Mouse (Mus musculus): ENCODE data around the gene Hmgb1. TPM values are rescaled to one million over a fixed set of nuclear protein-coding genes. Genes with fewer than 3 reads are reported as not detected.

The Hmgb1 gene
- total and polyA plus RNA-seq, 3 experiments = 227 to 899 (median 288) TPM

GRCm38 (mm10) chr5:149136933-149137365 is 47.3 kb downstream of the Hmgb1 start:
- H3K9me3 ChIP-seq (replicated peaks; ENCODE audit: low read length) = no peaks in the 10 kb centered on the region
- no peak overlapping the region for H3K9ac ChIP-seq (ENCODE audit: insufficient read depth, low read depth)
- no peak overlapping the region for H3K4me2 ChIP-seq (ENCODE audit: insufficient read depth, low read depth, poor library complexity, severe bottlenecking)
- H3K4me3 ChIP-seq (replicated peaks in 1 of 3; ENCODE audit: low read depth in 2 of 3, low read length in 2 of 3, poor library complexity in 1 of 3) = no peak overlapping the region
- no peaks in the 10 kb centered on the region for H3K79me2 ChIP-seq (replicated peaks; ENCODE audit: control insufficient read depth, extremely low read depth, insufficient read depth, poor library complexity, severe bottlenecking)
- TF ChIP-seq BHLHE40 (IDR thresholded peaks at IDR 0.05; ENCODE audit: low read depth, low read length) (no peak), JUN (IDR thresholded peaks at IDR 0.05; ENCODE audit: insufficient read depth, low read depth, low read length) (no peak), SIN3A (IDR thresholded peaks at IDR 0.05; ENCODE audit: low read length) (no peak), ZMIZ1 (IDR thresholded peaks at IDR 0.05; ENCODE audit: low read depth, low read length) (no peak), GABPA (IDR thresholded peaks at IDR 0.05; ENCODE audit: insufficient replicate concordance, low read depth, low read length) (no peak), ELF1 (IDR thresholded peaks at IDR 0.05; ENCODE audit: low read depth, low read length) (no peak), NRF1 (IDR thresholded peaks at IDR 0.05; ENCODE audit: low read depth, low read length) (no peak), USF2 (conservative IDR thresholded peaks at IDR 0.05; ENCODE audit: low read depth, low read length) (no peak), IRF4 (IDR thresholded peaks at IDR 0.05; ENCODE audit: low read depth, low read length) (no peak), HCFC1 (IDR thresholded peaks at IDR 0.05; ENCODE audit: low read depth, low read length) (no peak), ZNF384 (IDR thresholded peaks at IDR 0.05; ENCODE audit: low read depth, low read length) (no peak), MXI1 (IDR thresholded peaks at IDR 0.05; ENCODE audit: low read depth, low read length) (no peak), EP300 (IDR thresholded peaks at IDR 0.05; ENCODE audit: low read length) (no peak), POLR2AphosphoS2 (IDR thresholded peaks at IDR 0.05; ENCODE audit: low read depth, low read length) (no peak), MAZ (IDR thresholded peaks at IDR 0.05; ENCODE audit: low read depth, low read length) (no peak), MYC (IDR thresholded peaks at IDR 0.05; ENCODE audit: low read depth, low read length) (no peak), NELFE (IDR thresholded peaks at IDR 0.05; ENCODE audit: low read depth, low read length) (no peak), TCF12 (IDR thresholded peaks at IDR 0.05; ENCODE audit: low read depth, low read length) (no peak), ETS1 (conservative IDR thresholded peaks at IDR 0.05; ENCODE audit: low read depth, low read length) (no peak)
- in situ Hi-C loops (cut with MboI; ENCODE audit: low pct_ligation_motif_present, low pct_unique_long_range_greater_than_20kb, low sequenced_read_pairs) = no loop called here
- dilution Hi-C loops (cut with MboI; ENCODE audit: extremely low pct_ligation_motif_present, extremely low pct_unique_long_range_greater_than_20kb, low sequenced_read_pairs) = no loop called here
- no peaks in the 10 kb centered on the region for H3K27me3 ChIP-seq (replicated peaks)
- DNase-seq (ENCODE audit: extremely low read depth) = no peak
- H3K27ac ChIP-seq (ENCODE audit: insufficient read depth, low read depth) = no peak overlapping the region
- peaks cover 0 to 4% of the 10 kb centered on the region in 2 experiments; a peak in 3 of 4 replicates for H3K4me1 ChIP-seq (ENCODE audit: control insufficient read depth in 1 of 2, insufficient read depth in 2 of 2)
- H3K36me3 ChIP-seq (replicated peaks in 1 of 2; ENCODE audit: control insufficient read depth in 1 of 2, insufficient read depth in 1 of 2, low read length in 1 of 2) = no peaks in the 10 kb centered on the region

- dilution Hi-C loops (cut with MboI; ENCODE audit: extremely low pct_ligation_motif_present, extremely low pct_unique_long_range_greater_than_20kb, low sequenced_read_pairs) = no loop called here
- H3K4me2 ChIP-seq (ENCODE audit: insufficient read depth, low read depth, poor library complexity, severe bottlenecking) = no peak overlapping the region
- no peak for DNase-seq (ENCODE audit: extremely low read depth)
These were observed 48.6 kb downstream of the Hmgb1 start for GRCm38 (mm10) chr5:149135455-149136354.

More at GRCm38 (mm10) chr5:149135455-149136354, 48.6 kb downstream of the Hmgb1 start:
- Histone ChIP-seq H3K36me3 (replicated peaks in 1 of 2; ENCODE audit: control insufficient read depth in 1 of 2, insufficient read depth in 1 of 2, low read length in 1 of 2) (no peaks in the 10 kb centered on the region), H3K4me1 (ENCODE audit: control insufficient read depth in 1 of 2, insufficient read depth in 2 of 2) (peaks cover 0 to 4% of the 10 kb centered on the region in 2 experiments; a peak in 3 of 4 replicates), H3K9me3 (replicated peaks; ENCODE audit: low read length) (no peaks in the 10 kb centered on the region), H3K9ac (ENCODE audit: insufficient read depth, low read depth) (no peak overlapping the region), H3K4me3 (replicated peaks in 1 of 3; ENCODE audit: low read depth in 2 of 3, low read length in 2 of 3, poor library complexity in 1 of 3) (no peak overlapping the region), H3K27me3 (replicated peaks) (no peaks in the 10 kb centered on the region), H3K27ac (ENCODE audit: insufficient read depth, low read depth) (no peak overlapping the region), H3K79me2 (replicated peaks; ENCODE audit: control insufficient read depth, extremely low read depth, insufficient read depth, poor library complexity, severe bottlenecking) (no peaks in the 10 kb centered on the region)
- TF ChIP-seq TCF12 (IDR thresholded peaks at IDR 0.05; ENCODE audit: low read depth, low read length) = no peak
- TF ChIP-seq SIN3A (IDR thresholded peaks at IDR 0.05; ENCODE audit: low read length) = no peak
- no peak for TF ChIP-seq NELFE (IDR thresholded peaks at IDR 0.05; ENCODE audit: low read depth, low read length)
- no peak for TF ChIP-seq RCOR1 (conservative IDR thresholded peaks at IDR 0.05; ENCODE audit: low read depth, low read length)
- TF ChIP-seq POLR2A (IDR thresholded peaks at IDR 0.05; ENCODE audit: low read depth, low read length) = no peak
- no peak for TF ChIP-seq JUN (IDR thresholded peaks at IDR 0.05; ENCODE audit: insufficient read depth, low read depth, low read length)
- no peak for TF ChIP-seq ZMIZ1 (IDR thresholded peaks at IDR 0.05; ENCODE audit: low read depth, low read length)
- in situ Hi-C loops (cut with MboI; ENCODE audit: low pct_ligation_motif_present, low pct_unique_long_range_greater_than_20kb, low sequenced_read_pairs) = no loop called here

All from CH12.LX (cell line).